12 mouse cellular contexts compared by ENCODE assay signal in genomic region chr4:116672785-116673184, GRCm38 (mm10). TPM values are rescaled to one million over a fixed set of nuclear protein-coding genes. Genes with fewer than 3 reads are reported as not detected.
A peak's percentile ranks its signal among the peaks of the same experiment; 100 is the strongest.
DNase-seq lines count a peak whose midpoint lies in the region; ATAC-seq and TF ChIP-seq lines count a peak whose summit lies in the region.
"Had no signal": no experiment of that assay in that cellular context is flagged by ENCODE, and none has a peak within 500 bp of the region (broad histone marks: within the 10 kb centered on the region; RNA-seq: fewer than 3 reads in every experiment).

No protein-coding gene starts in this region.

- TF ChIP-seq CTCF in stomach, postnatal 0 days (IDR thresholded peaks at IDR 0.05; ENCODE audit: low read depth), result peak; percentile 45

- H3K9ac ChIP-seq in liver, embryonic 16.5 days (ENCODE audit: low read depth, low read length), result no peak overlapping the region
- H3K9ac ChIP-seq in stomach, postnatal 0 days (ENCODE audit: low read length), result no peak overlapping the region
- H3K9ac ChIP-seq in neural tube, embryonic 15.5 days (replicated peaks), result no peak overlapping the region
- H3K9ac ChIP-seq: embryonic facial prominence, embryonic 12.5 days; neural tube, embryonic 12.5 days had no signal

- no peaks in the 10 kb centered on the region for H3K27me3 ChIP-seq in liver, embryonic 16.5 days (ENCODE audit: control insufficient read depth, insufficient read depth, low read depth, low read length)
- no peaks in the 10 kb centered on the region for H3K27me3 ChIP-seq in stomach, postnatal 0 days (ENCODE audit: control insufficient read depth, insufficient read depth, low read length)
- H3K27me3 ChIP-seq in midbrain, embryonic 10.5 days (ENCODE audit: low read depth, poor library complexity, severe bottlenecking), result no peaks in the 10 kb centered on the region
- H3K27me3 ChIP-seq in limb, embryonic 10.5 days (ENCODE audit: low read depth, poor library complexity, severe bottlenecking), result no peaks in the 10 kb centered on the region
- H3K27me3 ChIP-seq in neural tube, embryonic 15.5 days (replicated peaks), result no peaks in the 10 kb centered on the region
- H3K27me3 ChIP-seq: embryonic facial prominence, embryonic 12.5 days; neural tube, embryonic 12.5 days; Patski had no signal

- ATAC-seq in erythroblast, adult 5-6 weeks (replicated peaks; ENCODE audit: low FRiP score, poor library complexity, severe bottlenecking), result peak; percentile 74
- ATAC-seq in liver, embryonic 16.5 days (ENCODE audit: low read depth), result peak; percentile 92
- peak; percentile 99 for ATAC-seq in stomach, postnatal 0 days (ENCODE audit: low FRiP score, low TSS enrichment)
- ATAC-seq in neural tube, embryonic 15.5 days (ENCODE audit: low FRiP score), result no peak
- ATAC-seq: Patski had no signal

- DNase-seq in ovary, adult 18-20 months (ENCODE audit: low spot score), result peak; percentile 80
- no peak for DNase-seq in ovary, postnatal 14 days (ENCODE audit: low spot score)
- peak; percentile 92 for DNase-seq in stomach, postnatal 0 days (ENCODE audit: low spot score)
- no peak for DNase-seq in midbrain, embryonic 10.5 days (ENCODE audit: low spot score)
- no peak for DNase-seq in limb, embryonic 10.5 days (ENCODE audit: low spot score)
- DNase-seq: thymus, adult 2 months had no signal

- WGBS in liver, embryonic 16.5 days (ENCODE audit: insufficient replicate concordance), result 29% methylated on average over 2 of the region's 2 CpGs
- 17% methylated on average over 2 of the region's 2 CpGs for WGBS in stomach, postnatal 0 days
- 76% methylated on average over 2 of the region's 2 CpGs for WGBS in midbrain, embryonic 10.5 days
- 73% methylated on average over 2 of the region's 2 CpGs for WGBS in limb, embryonic 10.5 days
- 84% methylated on average over 2 of the region's 2 CpGs for WGBS in neural tube, embryonic 15.5 days

- H3K36me3 ChIP-seq in liver, embryonic 16.5 days (ENCODE audit: control insufficient read depth, insufficient read depth), result no peaks in the 10 kb centered on the region
- H3K36me3 ChIP-seq in stomach, postnatal 0 days (ENCODE audit: control insufficient read depth, insufficient read depth, low read length), result no peaks in the 10 kb centered on the region
- H3K36me3 ChIP-seq in midbrain, embryonic 10.5 days, result no peaks in the 10 kb centered on the region
- no peaks in the 10 kb centered on the region for H3K36me3 ChIP-seq in limb, embryonic 10.5 days
- H3K36me3 ChIP-seq in neural tube, embryonic 15.5 days, result no peaks in the 10 kb centered on the region
- H3K36me3 ChIP-seq: embryonic facial prominence, embryonic 12.5 days; neural tube, embryonic 12.5 days had no signal

- H3K4me1 ChIP-seq in liver, embryonic 16.5 days (ENCODE audit: control insufficient read depth, low read depth, low read length), result peaks cover 10% of the 10 kb centered on the region
- no peaks in the 10 kb centered on the region for H3K4me1 ChIP-seq in stomach, postnatal 0 days (replicated peaks; ENCODE audit: control insufficient read depth, insufficient read depth)
- H3K4me1 ChIP-seq in midbrain, embryonic 10.5 days, result no peaks in the 10 kb centered on the region
- H3K4me1 ChIP-seq in limb, embryonic 10.5 days, result no peaks in the 10 kb centered on the region
- no peaks in the 10 kb centered on the region for H3K4me1 ChIP-seq in neural tube, embryonic 15.5 days
- H3K4me1 ChIP-seq: embryonic facial prominence, embryonic 12.5 days; neural tube, embryonic 12.5 days had no signal

- H3K4me2 ChIP-seq in liver, embryonic 16.5 days (ENCODE audit: low read depth, low read length), result no peak overlapping the region
- H3K4me2 ChIP-seq in stomach, postnatal 0 days (replicated peaks; ENCODE audit: low read depth), result no peak overlapping the region
- H3K4me2 ChIP-seq in neural tube, embryonic 15.5 days, result no peak overlapping the region
- H3K4me2 ChIP-seq: embryonic facial prominence, embryonic 12.5 days; neural tube, embryonic 12.5 days had no signal

- TF ChIP-seq EP300 in stomach, postnatal 0 days (optimal IDR thresholded peaks at IDR 0.05), result no peak

- H3K4me3 ChIP-seq in liver, embryonic 16.5 days (ENCODE audit: low read depth, low read length), result no peak overlapping the region
- no peak overlapping the region for H3K4me3 ChIP-seq in stomach, postnatal 0 days (ENCODE audit: low read depth, low read length)
- H3K4me3 ChIP-seq in midbrain, embryonic 10.5 days, result no peak overlapping the region
- no peak overlapping the region for H3K4me3 ChIP-seq in limb, embryonic 10.5 days
- H3K4me3 ChIP-seq in neural tube, embryonic 15.5 days (replicated peaks), result no peak overlapping the region
- H3K4me3 ChIP-seq: embryonic facial prominence, embryonic 12.5 days; neural tube, embryonic 12.5 days had no signal

- peak overlapping the region; percentile 36 for H3K27ac ChIP-seq in liver, embryonic 16.5 days (ENCODE audit: low read length)
- peak overlapping the region; percentile 5; the same call in 1 of the 2 replicates for H3K27ac ChIP-seq in stomach, postnatal 0 days (replicated peaks)
- H3K27ac ChIP-seq in midbrain, embryonic 10.5 days (replicated peaks), result no peak overlapping the region
- no peak overlapping the region for H3K27ac ChIP-seq in limb, embryonic 10.5 days
- H3K27ac ChIP-seq in neural tube, embryonic 15.5 days (replicated peaks), result no peak overlapping the region
- H3K27ac ChIP-seq: embryonic facial prominence, embryonic 12.5 days; neural tube, embryonic 12.5 days had no signal

- no peaks in the 10 kb centered on the region for H3K9me3 ChIP-seq in liver, embryonic 16.5 days (replicated peaks; ENCODE audit: control insufficient read depth, low read length)
- H3K9me3 ChIP-seq in stomach, postnatal 0 days (ENCODE audit: control insufficient read depth, low read length), result no peaks in the 10 kb centered on the region
- H3K9me3 ChIP-seq in midbrain, embryonic 10.5 days (replicated peaks), result no peaks in the 10 kb centered on the region
- H3K9me3 ChIP-seq in limb, embryonic 10.5 days (replicated peaks), result no peaks in the 10 kb centered on the region
- no peaks in the 10 kb centered on the region for H3K9me3 ChIP-seq in neural tube, embryonic 15.5 days (replicated peaks)
- H3K9me3 ChIP-seq: embryonic facial prominence, embryonic 12.5 days; neural tube, embryonic 12.5 days had no signal

RNA-seq across cellular contexts. Expression of gene Prdx1, which starts 12.6 kb away (rescaled TPM):
- 71.5 and 92.4 TPM in 2 replicates for total RNA-seq in erythroblast, adult 5-6 weeks (2015; ENCODE audit: low replicate concordance)
- 30.1 and 52.6 TPM in 2 replicates for total RNA-seq in erythroblast, adult 5-6 weeks (2017; ENCODE audit: low replicate concordance)
- polyA plus RNA-seq in liver, embryonic 16.5 days (2015; fragmentation: Nextera tagmentation; extraction: Ambion mirVana), result 964 and 975 TPM in 2 replicates
- polyA plus RNA-seq in stomach, postnatal 0 days (2015; fragmentation: Nextera tagmentation; extraction: Ambion mirVana), result 1,868 and 2,021 TPM in 2 replicates
- 1,189 and 1,392 TPM in 2 replicates for polyA plus RNA-seq in midbrain, embryonic 10.5 days (2016; fragmentation: Nextera tagmentation; extraction: Ambion mirVana)
- 1,278 and 1,447 TPM in 2 replicates for polyA plus RNA-seq in limb, embryonic 10.5 days (2016; fragmentation: Nextera tagmentation; extraction: Ambion mirVana)
- polyA plus RNA-seq in neural tube, embryonic 15.5 days (2015; fragmentation: Nextera tagmentation; extraction: Ambion mirVana), result 443 and 606 TPM in 2 replicates

RNA-seq across cellular contexts. Expression of gene Akr1a1, which starts 21.3 kb away (rescaled TPM):
- total RNA-seq in erythroblast, adult 5-6 weeks (2015; ENCODE audit: low replicate concordance), result 110 and 156 TPM in 2 replicates
- 108 and 173 TPM in 2 replicates for total RNA-seq in erythroblast, adult 5-6 weeks (2017; ENCODE audit: low replicate concordance)
- 294 and 297 TPM in 2 replicates for polyA plus RNA-seq in liver, embryonic 16.5 days (2015; fragmentation: Nextera tagmentation; extraction: Ambion mirVana)
- 755 and 765 TPM in 2 replicates for polyA plus RNA-seq in stomach, postnatal 0 days (2015; fragmentation: Nextera tagmentation; extraction: Ambion mirVana)
- polyA plus RNA-seq in midbrain, embryonic 10.5 days (2016; fragmentation: Nextera tagmentation; extraction: Ambion mirVana), result 529 and 547 TPM in 2 replicates
- polyA plus RNA-seq in limb, embryonic 10.5 days (2016; fragmentation: Nextera tagmentation; extraction: Ambion mirVana), result 694 and 733 TPM in 2 replicates
- 717 and 746 TPM in 2 replicates for polyA plus RNA-seq in neural tube, embryonic 15.5 days (2015; fragmentation: Nextera tagmentation; extraction: Ambion mirVana)

RNA-seq across cellular contexts. Expression of gene Mmachc, which starts 35.4 kb away (rescaled TPM):
- 4.2 and 4.4 TPM in 2 replicates for total RNA-seq in erythroblast, adult 5-6 weeks (2015; ENCODE audit: low replicate concordance)
- total RNA-seq in erythroblast, adult 5-6 weeks (2017; ENCODE audit: low replicate concordance), result 1.8 and 5.4 TPM in 2 replicates
- polyA plus RNA-seq in liver, embryonic 16.5 days (2015; fragmentation: Nextera tagmentation; extraction: Ambion mirVana), result 8.8 and 8.9 TPM in 2 replicates
- 9.8 and 11.8 TPM in 2 replicates for polyA plus RNA-seq in stomach, postnatal 0 days (2015; fragmentation: Nextera tagmentation; extraction: Ambion mirVana)
- 42.0 and 47.1 TPM in 2 replicates for polyA plus RNA-seq in midbrain, embryonic 10.5 days (2016; fragmentation: Nextera tagmentation; extraction: Ambion mirVana)
- polyA plus RNA-seq in limb, embryonic 10.5 days (2016; fragmentation: Nextera tagmentation; extraction: Ambion mirVana), result 36.6 and 38.7 TPM in 2 replicates
- polyA plus RNA-seq in neural tube, embryonic 15.5 days (2015; fragmentation: Nextera tagmentation; extraction: Ambion mirVana), result 20.0 and 22.7 TPM in 2 replicates

RNA-seq across cellular contexts. Expression of gene Ccdc163, which starts 35.5 kb away (rescaled TPM):
- total RNA-seq in erythroblast, adult 5-6 weeks (2015; ENCODE audit: low replicate concordance), result 6.5 and 7.3 TPM in 2 replicates
- 3.3 and 10.5 TPM in 2 replicates for total RNA-seq in erythroblast, adult 5-6 weeks (2017; ENCODE audit: low replicate concordance)
- 10.3 and 12.4 TPM in 2 replicates for polyA plus RNA-seq in liver, embryonic 16.5 days (2015; fragmentation: Nextera tagmentation; extraction: Ambion mirVana)
- 9.8 and 11.0 TPM in 2 replicates for polyA plus RNA-seq in stomach, postnatal 0 days (2015; fragmentation: Nextera tagmentation; extraction: Ambion mirVana)
- 34.8 TPM in 2 replicates for polyA plus RNA-seq in midbrain, embryonic 10.5 days (2016; fragmentation: Nextera tagmentation; extraction: Ambion mirVana)
- 34.0 and 36.3 TPM in 2 replicates for polyA plus RNA-seq in limb, embryonic 10.5 days (2016; fragmentation: Nextera tagmentation; extraction: Ambion mirVana)
- 9.7 and 11.3 TPM in 2 replicates for polyA plus RNA-seq in neural tube, embryonic 15.5 days (2015; fragmentation: Nextera tagmentation; extraction: Ambion mirVana)

RNA-seq across cellular contexts. Expression of gene Nasp, which starts 45.0 kb away (rescaled TPM):
- total RNA-seq in erythroblast, adult 5-6 weeks (2015; ENCODE audit: low replicate concordance), result 34.0 and 54.8 TPM in 2 replicates
- 92.9 and 99.7 TPM in 2 replicates for total RNA-seq in erythroblast, adult 5-6 weeks (2017; ENCODE audit: low replicate concordance)
- polyA plus RNA-seq in liver, embryonic 16.5 days (2015; fragmentation: Nextera tagmentation; extraction: Ambion mirVana), result 38.4 and 45.2 TPM in 2 replicates
- polyA plus RNA-seq in stomach, postnatal 0 days (2015; fragmentation: Nextera tagmentation; extraction: Ambion mirVana), result 32.9 TPM in 2 replicates
- polyA plus RNA-seq in midbrain, embryonic 10.5 days (2016; fragmentation: Nextera tagmentation; extraction: Ambion mirVana), result 294 and 306 TPM in 2 replicates
- 334 and 364 TPM in 2 replicates for polyA plus RNA-seq in limb, embryonic 10.5 days (2016; fragmentation: Nextera tagmentation; extraction: Ambion mirVana)
- 79.3 and 93.1 TPM in 2 replicates for polyA plus RNA-seq in neural tube, embryonic 15.5 days (2015; fragmentation: Nextera tagmentation; extraction: Ambion mirVana)

Comparison
In these comparisons a context has a peak if more than half of its experiments do, and no peak if none do; other contexts are left out.
1. DNase-seq: peak in ovary, adult 18-20 months (single experiment) and stomach, postnatal 0 days (single experiment); none in ovary, postnatal 14 days (single experiment), midbrain, embryonic 10.5 days (single experiment) and limb, embryonic 10.5 days (single experiment).
2. H3K27ac ChIP-seq: peak in liver, embryonic 16.5 days (single experiment) and stomach, postnatal 0 days (single experiment); none in midbrain, embryonic 10.5 days (single experiment), limb, embryonic 10.5 days (single experiment) and neural tube, embryonic 15.5 days (single experiment).